Mouse (Mus musculus) lung, postnatal 0 days (tissue): ENCODE measurements around the gene Bpnt1.

Source experiments
- CTCF ChIP-seq: IDR thresholded peaks from 2 replicates; pipeline ENCODE4 v1.5.1; 2016; ENCODE audit warnings: antibody characterized with exemption, mild to moderate bottlenecking
- EP300 ChIP-seq: IDR thresholded peaks from 2 replicates; pipeline ENCODE4 v1.6.1; 2016; ENCODE audit warnings: antibody characterized with exemption, mild to moderate bottlenecking, control low read depth

- no peak for TF ChIP-seq CTCF
- TF ChIP-seq EP300, result no peak
Measured at GRCm38 (mm10) chr1:185335231-185335765, 3.3 kb downstream of the Bpnt1 start.
